Mouse (Mus musculus): ENCODE measurements around the gene Hip1. TPM values are rescaled to one million over a fixed set of nuclear protein-coding genes. Genes with fewer than 3 reads are reported as not detected.

Gene Hip1
- total and polyA plus RNA-seq, 3 experiments: 0.38 TPM; not detected in 2

DNA sequence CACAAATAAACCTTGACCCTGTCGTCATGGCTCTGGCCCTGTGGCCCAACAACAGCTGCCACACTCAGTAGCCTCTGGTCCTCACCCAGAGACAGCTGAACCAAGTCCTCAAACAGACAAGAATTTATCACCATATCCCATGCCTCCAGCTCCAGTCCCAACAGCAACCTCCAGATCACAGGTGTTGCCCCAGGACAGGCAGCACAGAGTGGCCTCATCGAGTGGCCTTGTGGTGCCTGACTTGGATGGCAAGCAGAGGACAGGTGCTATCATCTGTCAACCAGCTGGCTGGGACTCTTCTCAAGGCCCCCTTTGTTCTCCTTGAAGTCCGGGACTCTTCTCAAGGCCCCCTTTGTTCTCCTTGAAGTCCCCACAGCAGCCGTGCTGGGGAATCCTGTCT lies 31.8 kb downstream of the Hip1 start:
- Histone ChIP-seq H3K4me3 (ENCODE audit: low read depth, low read length) (no peak overlapping the region), H3K4me1 (ENCODE audit: insufficient read depth, low read depth, low read length) (no peaks in the 10 kb centered on the region), H3K36me3 (replicated peaks) (no peaks in the 10 kb centered on the region), H3K27me3 (ENCODE audit: insufficient read depth, low read length) (peaks cover 2% of the 10 kb centered on the region; the same call in 1 of the 2 replicates), H3K9me3 (replicated peaks) (no peaks in the 10 kb centered on the region)
- DNase-seq (ENCODE audit: low spot score) (no peak), ATAC-seq (ENCODE audit: extremely low read depth, insufficient number of reproducible peaks, low FRiP score, poor library complexity, severe bottlenecking) (no peak)
- TF ChIP-seq TAL1 (conservative IDR thresholded peaks at IDR 0.05; ENCODE audit: low read depth, low read length) (no peak), GATA1 (IDR thresholded peaks at IDR 0.05; ENCODE audit: borderline replicate concordance, low read length) (no peak), POLR2AphosphoS5 (IDR thresholded peaks at IDR 0.05; ENCODE audit: insufficient replicate concordance, low read depth, low read length) (no peak), CTCF (IDR thresholded peaks at IDR 0.05; ENCODE audit: low read depth, low read length) (no peak), GATA2 (IDR thresholded peaks at IDR 0.05; ENCODE audit: borderline replicate concordance, low read depth, low read length) (no peak)

DNA sequence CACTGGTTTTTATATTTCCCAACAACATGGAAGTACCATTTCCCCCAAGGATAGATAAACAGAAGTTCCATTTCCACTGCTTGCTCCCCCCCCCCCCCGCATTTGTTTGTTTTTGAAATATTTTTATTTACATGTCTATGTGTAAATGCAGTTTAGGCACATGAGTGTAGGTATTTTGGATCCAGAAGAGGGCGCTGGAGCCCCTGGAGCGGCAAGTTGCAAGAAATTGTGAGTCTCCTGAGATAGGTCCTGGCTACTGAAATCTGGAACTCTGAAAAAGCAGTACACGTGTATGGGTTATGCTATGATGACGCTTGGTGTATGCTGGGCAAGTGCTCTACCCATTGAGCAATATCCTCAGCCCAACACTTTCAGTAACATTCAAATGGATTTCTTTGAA lies 33.8 kb downstream of the Hip1 start:
- no peak for DNase-seq (ENCODE audit: low spot score)
- ATAC-seq (ENCODE audit: extremely low read depth, insufficient number of reproducible peaks, low FRiP score, poor library complexity, severe bottlenecking): no peak
- no peaks in the 10 kb centered on the region for H3K36me3 ChIP-seq (replicated peaks)
- no peak for TF ChIP-seq POLR2AphosphoS5 (IDR thresholded peaks at IDR 0.05; ENCODE audit: insufficient replicate concordance, low read depth, low read length)
- no peak for TF ChIP-seq GATA1 (IDR thresholded peaks at IDR 0.05; ENCODE audit: borderline replicate concordance, low read length)
- no peak for TF ChIP-seq TAL1 (conservative IDR thresholded peaks at IDR 0.05; ENCODE audit: low read depth, low read length)
- TF ChIP-seq GATA2 (IDR thresholded peaks at IDR 0.05; ENCODE audit: borderline replicate concordance, low read depth, low read length): no peak
- TF ChIP-seq CTCF (IDR thresholded peaks at IDR 0.05; ENCODE audit: low read depth, low read length): no peak
- no peak overlapping the region for H3K4me3 ChIP-seq (ENCODE audit: low read depth, low read length)
- no peaks in the 10 kb centered on the region for H3K9me3 ChIP-seq (replicated peaks)
- H3K27me3 ChIP-seq (ENCODE audit: insufficient read depth, low read length): peaks cover 2% of the 10 kb centered on the region; the same call in 1 of the 2 replicates
- no peaks in the 10 kb centered on the region for H3K4me1 ChIP-seq (ENCODE audit: insufficient read depth, low read depth, low read length)

DNA sequence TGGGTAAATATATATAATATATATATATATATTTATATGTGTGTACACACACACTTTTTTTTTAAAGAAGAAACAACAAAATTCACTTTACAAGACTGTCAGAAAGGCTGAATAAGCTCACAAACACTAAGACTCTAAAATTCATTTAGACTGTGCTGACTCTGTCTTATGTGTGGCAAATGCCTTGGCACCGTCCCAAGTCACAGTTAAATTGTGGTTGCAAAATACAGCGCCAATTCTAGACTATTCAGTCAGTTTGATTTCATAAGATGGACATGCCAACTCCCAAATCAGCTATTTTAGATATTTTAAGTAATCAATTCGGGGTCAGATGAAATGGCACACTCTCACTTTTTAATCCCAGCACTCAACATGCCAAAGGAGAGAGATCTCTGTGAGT lies 36.6 kb downstream of the Hip1 start:
- Histone ChIP-seq H3K4me3 (ENCODE audit: low read depth, low read length) (no peak overlapping the region), H3K27me3 (ENCODE audit: insufficient read depth, low read length) (no peaks in the 10 kb centered on the region), H3K4me1 (ENCODE audit: insufficient read depth, low read depth, low read length) (no peaks in the 10 kb centered on the region), H3K9me3 (replicated peaks) (no peaks in the 10 kb centered on the region), H3K36me3 (replicated peaks) (no peaks in the 10 kb centered on the region)
- no peak for TF ChIP-seq CTCF (IDR thresholded peaks at IDR 0.05; ENCODE audit: low read depth, low read length)
- no peak for TF ChIP-seq GATA1 (IDR thresholded peaks at IDR 0.05; ENCODE audit: borderline replicate concordance, low read length)
- no peak for TF ChIP-seq POLR2AphosphoS5 (IDR thresholded peaks at IDR 0.05; ENCODE audit: insufficient replicate concordance, low read depth, low read length)
- no peak for TF ChIP-seq TAL1 (conservative IDR thresholded peaks at IDR 0.05; ENCODE audit: low read depth, low read length)
- no peak for TF ChIP-seq GATA2 (IDR thresholded peaks at IDR 0.05; ENCODE audit: borderline replicate concordance, low read depth, low read length)
- no peak for ATAC-seq (ENCODE audit: extremely low read depth, insufficient number of reproducible peaks, low FRiP score, poor library complexity, severe bottlenecking)
- no peak for DNase-seq (ENCODE audit: low spot score)

DNA sequence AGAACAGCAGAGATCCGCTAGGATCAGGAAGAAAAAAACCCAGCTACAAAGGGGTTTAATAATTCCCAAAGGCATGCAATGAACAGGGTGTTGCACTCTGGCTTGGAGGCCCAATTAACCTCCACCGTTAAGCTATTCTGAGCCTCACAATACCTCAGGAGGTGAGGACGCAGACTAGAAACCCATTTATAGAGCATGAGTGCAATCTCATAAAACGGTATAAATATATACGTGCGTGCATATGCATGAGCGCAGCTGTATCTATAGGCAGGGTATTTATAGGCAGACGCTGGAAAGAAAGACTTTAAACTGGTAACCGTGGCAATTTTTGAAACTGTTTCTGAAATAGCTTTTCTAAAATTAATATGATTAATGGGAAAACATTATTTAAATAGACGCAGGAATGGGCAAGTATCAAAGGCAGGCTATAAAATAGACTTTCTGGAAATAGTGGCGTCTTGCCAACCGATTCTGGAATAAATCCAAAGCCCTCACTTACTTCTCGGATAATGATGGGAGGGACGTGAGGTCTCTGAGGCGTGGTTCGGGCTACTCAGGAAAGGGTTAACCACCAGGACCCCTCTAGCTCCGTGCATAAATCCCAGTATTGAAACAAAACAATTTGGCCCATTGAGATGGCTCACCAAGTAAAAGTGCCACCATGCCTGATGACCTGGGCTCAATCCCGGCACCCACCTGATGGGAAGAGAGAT lies 37.2 kb downstream of the Hip1 start:
- no peak for TF ChIP-seq CTCF (IDR thresholded peaks at IDR 0.05; ENCODE audit: low read depth, low read length)
- no peak for TF ChIP-seq POLR2AphosphoS5 (IDR thresholded peaks at IDR 0.05; ENCODE audit: insufficient replicate concordance, low read depth, low read length)
- TF ChIP-seq TAL1 (conservative IDR thresholded peaks at IDR 0.05; ENCODE audit: low read depth, low read length): no peak
- no peak for TF ChIP-seq GATA1 (IDR thresholded peaks at IDR 0.05; ENCODE audit: borderline replicate concordance, low read length)
- TF ChIP-seq GATA2 (IDR thresholded peaks at IDR 0.05; ENCODE audit: borderline replicate concordance, low read depth, low read length): no peak
- ATAC-seq (ENCODE audit: extremely low read depth, insufficient number of reproducible peaks, low FRiP score, poor library complexity, severe bottlenecking) (no peak), DNase-seq (ENCODE audit: low spot score) (no peak)
- Histone ChIP-seq H3K9me3 (replicated peaks) (no peaks in the 10 kb centered on the region), H3K4me1 (ENCODE audit: insufficient read depth, low read depth, low read length) (no peaks in the 10 kb centered on the region), H3K4me3 (ENCODE audit: low read depth, low read length) (no peak overlapping the region), H3K27me3 (ENCODE audit: insufficient read depth, low read length) (no peaks in the 10 kb centered on the region), H3K36me3 (replicated peaks) (no peaks in the 10 kb centered on the region)

DNA sequence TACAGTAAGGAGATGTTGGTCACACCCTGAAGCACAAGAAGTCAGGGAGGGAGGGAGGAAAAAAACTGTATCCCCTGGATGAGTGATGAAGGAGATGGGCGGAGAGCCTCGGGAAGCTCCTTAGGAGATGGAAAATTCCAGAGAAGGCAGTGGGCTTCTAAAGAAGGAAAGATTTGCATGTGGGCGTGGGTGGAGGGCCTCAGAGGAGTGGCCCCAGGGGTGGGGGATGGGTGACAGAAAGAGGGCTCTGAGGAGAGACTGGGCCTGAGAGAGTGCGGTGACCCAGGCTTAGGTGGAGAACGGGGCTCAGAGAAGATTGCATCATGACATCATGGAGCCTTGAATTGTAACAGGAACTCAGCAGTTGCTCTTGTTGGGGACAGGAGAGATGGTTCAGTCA lies 39.5 kb downstream of the Hip1 start:
- no peak overlapping the region for H3K4me3 ChIP-seq (ENCODE audit: low read depth, low read length)
- no peak for DNase-seq (ENCODE audit: low spot score)
- no peaks in the 10 kb centered on the region for H3K9me3 ChIP-seq (replicated peaks)
- TF ChIP-seq GATA1 (IDR thresholded peaks at IDR 0.05; ENCODE audit: borderline replicate concordance, low read length) (no peak), CTCF (IDR thresholded peaks at IDR 0.05; ENCODE audit: low read depth, low read length) (no peak), GATA2 (IDR thresholded peaks at IDR 0.05; ENCODE audit: borderline replicate concordance, low read depth, low read length) (no peak), TAL1 (conservative IDR thresholded peaks at IDR 0.05; ENCODE audit: low read depth, low read length) (no peak), POLR2AphosphoS5 (IDR thresholded peaks at IDR 0.05; ENCODE audit: insufficient replicate concordance, low read depth, low read length) (no peak)
- no peaks in the 10 kb centered on the region for H3K36me3 ChIP-seq (replicated peaks)
- H3K27me3 ChIP-seq (ENCODE audit: insufficient read depth, low read length): no peaks in the 10 kb centered on the region
- no peaks in the 10 kb centered on the region for H3K4me1 ChIP-seq (ENCODE audit: insufficient read depth, low read depth, low read length)
- no peak for ATAC-seq (ENCODE audit: extremely low read depth, insufficient number of reproducible peaks, low FRiP score, poor library complexity, severe bottlenecking)

DNA sequence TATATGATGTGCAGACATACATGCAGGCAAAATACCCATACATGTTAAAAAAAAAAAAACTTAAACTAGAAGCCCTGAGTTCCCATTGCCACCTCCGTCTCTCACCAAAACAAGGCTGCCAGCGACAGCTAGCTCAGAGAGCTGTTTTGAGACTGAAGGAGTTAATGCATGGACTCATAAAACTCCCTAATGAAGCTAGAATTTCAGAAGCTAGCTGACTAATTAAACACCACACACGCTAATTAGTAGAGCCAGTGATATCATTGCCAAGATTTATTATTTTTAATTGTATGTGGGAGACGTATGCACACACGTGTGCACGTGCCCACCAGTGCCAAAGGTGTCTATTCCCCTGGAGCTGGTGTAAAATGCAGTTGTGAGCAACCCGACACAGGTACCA lies 42.0 kb downstream of the Hip1 start:
- no peak overlapping the region for H3K4me3 ChIP-seq (ENCODE audit: low read depth, low read length)
- H3K27me3 ChIP-seq (ENCODE audit: insufficient read depth, low read length): no peaks in the 10 kb centered on the region
- ATAC-seq (ENCODE audit: extremely low read depth, insufficient number of reproducible peaks, low FRiP score, poor library complexity, severe bottlenecking) (no peak), DNase-seq (ENCODE audit: low spot score) (no peak)
- TF ChIP-seq TAL1 (conservative IDR thresholded peaks at IDR 0.05; ENCODE audit: low read depth, low read length): no peak
- no peak for TF ChIP-seq CTCF (IDR thresholded peaks at IDR 0.05; ENCODE audit: low read depth, low read length)
- no peak for TF ChIP-seq POLR2AphosphoS5 (IDR thresholded peaks at IDR 0.05; ENCODE audit: insufficient replicate concordance, low read depth, low read length)
- TF ChIP-seq GATA1 (IDR thresholded peaks at IDR 0.05; ENCODE audit: borderline replicate concordance, low read length): no peak
- TF ChIP-seq GATA2 (IDR thresholded peaks at IDR 0.05; ENCODE audit: borderline replicate concordance, low read depth, low read length): no peak
- no peaks in the 10 kb centered on the region for H3K9me3 ChIP-seq (replicated peaks)
- no peaks in the 10 kb centered on the region for H3K36me3 ChIP-seq (replicated peaks)
- H3K4me1 ChIP-seq (ENCODE audit: insufficient read depth, low read depth, low read length): no peaks in the 10 kb centered on the region
